In genomic region chr4:117549576-117549975, GRCm38 (mm10) we compare ENCODE assay signal across 8 mouse cellular contexts. TPM values are rescaled to one million over a fixed set of nuclear protein-coding genes. Genes with fewer than 3 reads are reported as not detected.
A peak's percentile ranks its signal among the peaks of the same experiment; 100 is the strongest.
DNase-seq lines count a peak whose midpoint lies in the region; ATAC-seq lines count a peak whose summit lies in the region.

No protein-coding gene starts in this region.

- DNase-seq in cerebellum, adult 9-11 months, result peak; percentile 19
- no peak for DNase-seq in cerebellum, postnatal 36 days
- DNase-seq in limb, embryonic 10.5 days (ENCODE audit: low spot score), result no peak
- no peak for DNase-seq in embryo, embryonic 9.5 days (ENCODE audit: extremely low spot score)

- H3K4me3 ChIP-seq in megakaryocyte, embryonic 14.5 days (replicated peaks), result peak overlapping the region; percentile 95
- H3K4me3 ChIP-seq in limb, embryonic 10.5 days, result peak overlapping the region; percentile 92
- H3K4me3 ChIP-seq in stomach, embryonic 14.5 days (ENCODE audit: low read depth, low read length), result peak overlapping the region; percentile 73; the same call in 1 of the 2 replicates

- peak overlapping the region; percentile 37 for H3K4me2 ChIP-seq in stomach, embryonic 14.5 days (replicated peaks; ENCODE audit: low read depth, low read length)

- peak overlapping the region; percentile 95 for H3K27ac ChIP-seq in limb, embryonic 10.5 days
- peak overlapping the region; percentile 22; the same call in 1 of the 2 replicates for H3K27ac ChIP-seq in stomach, embryonic 14.5 days (ENCODE audit: low read length)

- ATAC-seq in megakaryocyte, adult 5-6 weeks (ENCODE audit: poor library complexity, severe bottlenecking), result no peak
- no peak for ATAC-seq in stomach, embryonic 14.5 days (ENCODE audit: insufficient number of reproducible peaks, insufficient read depth, low FRiP score, low read depth)
- no peak for ATAC-seq in activated CD4-positive, CD25-positive, alpha-beta regulatory T cell, adult 4 months

- H3K4me1 ChIP-seq in megakaryocyte, embryonic 14.5 days, result peaks cover 34% of the 10 kb centered on the region
- peaks cover 24% of the 10 kb centered on the region for H3K4me1 ChIP-seq in limb, embryonic 10.5 days
- H3K4me1 ChIP-seq in stomach, embryonic 14.5 days (ENCODE audit: control insufficient read depth, insufficient read depth, low read length), result peaks cover 14% of the 10 kb centered on the region

- no peaks in the 10 kb centered on the region for H3K36me3 ChIP-seq in megakaryocyte, embryonic 14.5 days (replicated peaks; ENCODE audit: low read length)
- H3K36me3 ChIP-seq in limb, embryonic 10.5 days, result peaks cover 12% of the 10 kb centered on the region
- no peaks in the 10 kb centered on the region for H3K36me3 ChIP-seq in stomach, embryonic 14.5 days (ENCODE audit: control insufficient read depth, insufficient read depth, low read length)

- H3K27me3 ChIP-seq in megakaryocyte, embryonic 14.5 days (replicated peaks), result peaks cover 9% of the 10 kb centered on the region
- no peaks in the 10 kb centered on the region for H3K27me3 ChIP-seq in limb, embryonic 10.5 days (ENCODE audit: low read depth, poor library complexity, severe bottlenecking)
- no peaks in the 10 kb centered on the region for H3K27me3 ChIP-seq in stomach, embryonic 14.5 days (ENCODE audit: control insufficient read depth, insufficient read depth, low read length)

- WGBS in limb, embryonic 10.5 days, result 46% methylated on average over 6 of the region's 6 CpGs
- WGBS in stomach, embryonic 14.5 days, result 36% methylated on average over 6 of the region's 6 CpGs

- H3K9me3 ChIP-seq in megakaryocyte, embryonic 14.5 days, result no peaks in the 10 kb centered on the region
- no peaks in the 10 kb centered on the region for H3K9me3 ChIP-seq in limb, embryonic 10.5 days (replicated peaks)
- no peaks in the 10 kb centered on the region for H3K9me3 ChIP-seq in stomach, embryonic 14.5 days (ENCODE audit: control insufficient read depth, low read depth, low read length)

- H3K9ac ChIP-seq in stomach, embryonic 14.5 days (replicated peaks; ENCODE audit: low read depth, low read length), result no peak overlapping the region

RNA-seq across cellular contexts. Expression of gene Eri3, which starts 0.6 kb away (rescaled TPM):
- polyA plus RNA-seq in megakaryocyte, embryonic 14.5 days (2012; ENCODE audit: insufficient read depth, low replicate concordance), result 233 and 410 TPM in 2 replicates
- 36.8 and 39.7 TPM in 2 replicates for total RNA-seq in megakaryocyte, adult 5-6 weeks (2015)
- total RNA-seq in megakaryocyte, adult 5-6 weeks (2017), result 12.9 and 13.3 TPM in 2 replicates
- polyA plus RNA-seq in limb, embryonic 10.5 days (2016; fragmentation: Nextera tagmentation; extraction: Ambion mirVana), result 114 and 147 TPM in 2 replicates
- 143 and 176 TPM in 2 replicates for polyA plus RNA-seq in stomach, embryonic 14.5 days (2014; fragmentation: Nextera tagmentation; extraction: Ambion mirVana)
- 10 to 100 TPM; 40.9 to 47.1 TPM for polyA plus RNA-seq in activated CD4-positive, CD25-positive, alpha-beta regulatory T cell, adult 4 months (2017; shearing (Covaris generic))

RNA-seq across cellular contexts. Expression of gene Rnf220, which starts 52.7 kb away (rescaled TPM):
- polyA plus RNA-seq in megakaryocyte, embryonic 14.5 days (2012; ENCODE audit: insufficient read depth, low replicate concordance), result 37.4 and 38.2 TPM in 2 replicates
- total RNA-seq in megakaryocyte, adult 5-6 weeks (2015), result 38.7 and 40.6 TPM in 2 replicates
- 76.7 and 84.3 TPM in 2 replicates for total RNA-seq in megakaryocyte, adult 5-6 weeks (2017)
- polyA plus RNA-seq in limb, embryonic 10.5 days (2016; fragmentation: Nextera tagmentation; extraction: Ambion mirVana), result 100 and 106 TPM in 2 replicates
- 53.1 and 54.5 TPM in 2 replicates for polyA plus RNA-seq in stomach, embryonic 14.5 days (2014; fragmentation: Nextera tagmentation; extraction: Ambion mirVana)
- polyA plus RNA-seq in activated CD4-positive, CD25-positive, alpha-beta regulatory T cell, adult 4 months (2017; shearing (Covaris generic)), result 10 to 100 TPM; 14.1 to 19.8 TPM
